Mouse (Mus musculus) granulocyte monocyte progenitor cell, adult 5-6 weeks (primary cell): ENCODE measurements at regions not wholly inside any gene's neighbourhood (a gene's known extent, or its start where the extent isn't known, plus 50 kb on each side); places are given as distances from the start of the nearest gene placed in this dataset.

Experiments
- ATAC-seq: replicated peaks from 2 replicates; pipeline ENCODE4 v1.8.0; 2016; ENCODE audit warnings: mild to moderate bottlenecking, moderate TSS enrichment, inconsistent platforms; ENCODE audit not compliant: poor library complexity, severe bottlenecking

DNA sequence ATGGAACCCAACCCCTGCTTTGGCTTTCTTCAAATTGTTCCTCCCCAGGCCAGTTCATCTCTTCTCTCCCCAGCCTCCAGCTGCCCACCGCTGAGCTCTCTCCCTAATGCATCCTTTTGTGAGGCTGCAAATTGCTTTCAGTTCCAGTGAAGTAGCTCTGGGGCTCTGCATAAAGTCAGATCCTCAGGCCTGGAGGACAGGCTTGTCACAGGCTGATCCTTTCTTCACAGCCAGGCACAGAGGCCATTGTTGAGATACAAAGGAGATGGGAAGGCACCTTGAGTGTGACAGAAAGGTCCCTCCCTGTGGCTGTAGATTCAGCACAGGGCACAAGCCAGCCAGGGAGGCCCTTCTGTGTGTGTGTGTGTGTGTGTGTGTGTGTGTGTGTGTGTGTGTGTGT lies 135.9 kb downstream of the Matn1 start:
- no peak for ATAC-seq

DNA sequence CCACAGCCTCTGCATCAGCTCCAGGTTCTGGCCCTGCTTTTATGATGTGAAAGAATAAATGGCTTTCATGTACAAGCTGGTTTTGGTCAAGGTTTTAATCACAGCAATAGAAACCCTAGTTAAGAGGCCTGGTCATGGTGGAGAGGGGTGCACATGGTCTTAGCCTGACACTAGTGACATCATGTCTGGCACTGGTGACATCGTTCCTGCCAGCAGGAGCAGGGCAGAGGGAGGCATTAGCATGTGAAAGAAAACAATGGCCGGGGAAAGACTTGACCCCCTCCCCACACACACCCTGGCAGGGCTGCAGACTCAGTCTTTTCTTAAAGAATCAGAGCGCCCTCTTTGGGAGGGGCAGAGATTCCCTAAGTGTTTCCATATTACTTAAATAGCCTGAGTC lies 139.2 kb downstream of the Matn1 start:
- ATAC-seq, result no peak

GRCm38 (mm10) chr4:131097421-131097820 lies 153.2 kb downstream of the Matn1 start:
- no peak for ATAC-seq

- ATAC-seq, result no peak
Measured at GRCm38 (mm10) chr4:131100093-131100795, 156.1 kb downstream of the Matn1 start.

DNA sequence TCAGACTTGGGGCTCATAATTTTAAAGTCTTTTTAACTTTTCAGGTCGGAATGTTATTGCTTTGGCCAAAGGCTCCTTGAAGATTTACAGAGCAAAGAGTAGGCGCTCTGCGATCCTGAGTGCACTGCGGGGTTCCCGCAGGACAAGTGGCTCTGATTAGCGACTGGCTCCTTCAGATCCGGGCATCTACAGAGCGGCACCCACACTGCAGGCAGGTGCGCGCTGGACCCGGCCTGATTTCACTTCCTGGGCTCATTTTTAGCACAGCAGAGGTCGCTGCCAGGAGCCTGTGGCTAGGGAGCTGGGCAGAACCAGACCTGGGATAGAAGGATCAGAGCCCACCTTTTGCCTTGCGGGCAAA lies 156.6 kb downstream of the Matn1 start:
- no peak for ATAC-seq

GRCm38 (mm10) chr4:131102163-131102562 lies 158.0 kb downstream of the Matn1 start:
- no peak for ATAC-seq

GRCm38 (mm10) chr4:131107127-131107857 lies 163.1 kb downstream of the Matn1 start:
- no peak for ATAC-seq

GRCm38 (mm10) chr4:131112536-131112935 lies 168.4 kb downstream of the Matn1 start:
- ATAC-seq, result no peak

DNA sequence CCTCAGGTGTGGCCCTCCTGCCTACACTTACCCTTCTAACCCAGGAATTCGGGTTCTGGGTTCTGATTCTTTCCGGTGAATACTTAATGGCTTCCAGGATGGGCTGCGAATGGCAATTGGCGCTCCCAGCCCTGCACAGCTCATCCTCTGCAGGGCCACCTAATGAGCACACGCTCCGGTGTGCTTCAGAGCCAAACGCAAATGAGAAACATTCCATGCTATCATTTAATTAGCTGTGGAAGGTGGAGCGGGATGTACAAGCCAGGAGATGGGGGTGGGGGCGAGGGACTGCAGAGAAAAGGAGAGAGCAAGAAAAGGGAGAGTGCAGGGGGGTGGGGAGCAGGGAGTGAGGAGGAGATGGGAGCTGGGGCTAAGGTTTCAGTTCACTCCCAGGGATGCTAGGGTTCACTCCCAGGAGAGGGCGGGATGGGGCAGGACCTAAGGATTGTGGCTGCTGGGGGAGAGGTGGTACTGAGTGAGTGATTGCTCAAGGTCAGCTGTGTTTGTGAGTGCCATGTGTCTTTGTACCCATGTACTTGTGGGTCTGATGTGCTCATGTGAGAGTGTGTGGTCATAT lies 169.6 kb downstream of the Matn1 start:
- no peak for ATAC-seq

DNA sequence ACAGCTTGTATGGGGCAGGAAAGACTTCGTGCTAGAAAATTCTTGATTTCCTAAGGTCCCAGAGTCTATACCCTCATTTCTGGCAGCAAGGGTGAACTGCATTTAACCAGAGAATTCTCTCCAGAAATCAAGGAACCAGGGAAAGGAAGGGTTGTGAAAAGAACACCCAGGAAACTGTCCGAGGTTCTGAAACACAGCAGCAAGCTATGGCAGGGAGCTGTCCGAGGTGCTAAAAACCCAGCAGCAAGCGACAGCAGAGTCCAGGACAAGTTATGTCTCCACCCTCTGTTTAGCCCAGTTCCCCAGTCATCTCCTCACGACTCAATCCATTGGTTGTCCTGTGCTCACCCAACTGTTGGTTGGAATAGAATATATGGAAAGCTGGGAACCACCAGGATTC lies 171.1 kb downstream of the Matn1 start:
- ATAC-seq, result peak; percentile 72

DNA sequence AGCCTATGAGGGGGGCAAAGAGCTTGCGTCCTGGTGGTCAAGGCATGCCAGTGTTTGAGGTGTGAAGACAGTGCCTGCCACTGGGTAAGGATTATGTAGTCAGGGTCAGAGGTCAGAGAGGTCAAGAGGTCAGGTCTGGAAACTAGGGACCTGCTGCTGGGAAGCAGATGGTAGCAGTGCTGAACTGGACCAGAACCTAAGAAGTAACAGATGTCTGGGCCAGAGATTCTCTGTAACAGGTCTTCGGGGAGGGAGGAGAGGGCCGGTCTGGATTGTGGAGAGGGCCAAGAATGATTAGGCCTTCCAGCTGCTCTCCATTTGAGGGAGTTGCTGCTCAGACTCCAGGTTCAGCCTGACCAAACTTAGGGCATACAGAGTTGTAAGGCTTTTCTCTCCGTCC lies 174.4 kb downstream of the Matn1 start:
- no peak for ATAC-seq

DNA sequence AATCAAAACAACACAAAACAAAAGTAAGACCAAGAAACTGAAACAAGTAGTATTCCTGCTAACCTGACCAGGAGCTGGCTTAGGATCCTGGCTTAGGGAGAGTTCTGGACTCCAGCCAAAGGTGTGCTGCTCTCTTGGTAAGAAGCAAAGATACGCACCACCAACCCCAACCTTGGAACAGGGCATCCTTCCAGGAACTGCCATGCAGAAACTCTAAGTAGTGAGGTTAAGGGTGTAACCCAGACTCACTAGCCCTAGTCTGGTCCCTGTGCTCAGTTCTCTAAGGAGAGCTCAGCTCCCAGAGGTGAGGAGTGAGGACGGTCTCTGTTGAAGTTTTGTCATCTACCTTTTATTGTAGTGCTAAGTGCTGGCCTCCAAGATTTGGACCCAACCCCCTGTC lies 175.4 kb downstream of the Matn1 start:
- ATAC-seq, result no peak

DNA sequence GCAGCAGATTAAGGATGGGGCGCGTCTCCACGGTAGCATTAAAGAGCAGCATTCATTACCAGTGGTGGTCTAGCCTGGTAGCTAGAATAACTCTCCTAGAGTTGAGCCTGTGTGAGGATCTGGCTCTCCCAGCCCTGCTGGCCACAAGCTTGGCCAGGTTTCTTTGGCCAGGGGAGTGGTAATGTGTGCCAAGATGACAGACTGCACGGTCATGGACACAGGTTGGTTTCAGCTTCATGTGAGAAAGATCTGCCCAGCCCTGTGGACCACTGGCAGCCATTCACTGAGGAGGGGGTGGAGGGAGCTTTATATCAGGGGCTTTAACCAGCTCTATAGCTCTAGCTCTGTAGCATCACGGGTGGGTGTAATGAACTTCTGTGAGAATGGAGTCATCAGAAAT lies 176.5 kb downstream of the Matn1 start:
- no peak for ATAC-seq

DNA sequence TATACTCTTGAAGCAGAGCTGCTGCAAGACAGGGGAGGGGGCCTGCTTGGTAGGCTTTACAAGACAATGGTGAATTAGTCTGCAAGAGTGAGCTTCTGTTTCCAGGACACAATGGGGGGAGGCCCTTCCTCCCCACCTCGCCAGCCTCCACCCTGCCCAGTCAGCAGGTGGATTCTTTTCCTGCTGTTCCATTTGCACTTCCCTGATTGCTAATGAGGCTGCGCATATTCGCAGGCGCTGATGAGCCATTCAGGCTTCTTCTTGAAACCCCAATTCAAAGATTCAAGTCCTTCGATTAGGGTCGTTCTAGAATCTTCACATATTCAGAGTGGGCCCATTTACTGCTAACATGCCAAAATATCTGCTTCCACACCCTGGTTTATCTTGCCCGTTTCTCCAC lies 181.8 kb downstream of the Matn1 start:
- no peak for ATAC-seq

GRCm38 (mm10) chr4:131126901-131127300 lies 182.7 kb downstream of the Matn1 start:
- ATAC-seq, result no peak

DNA sequence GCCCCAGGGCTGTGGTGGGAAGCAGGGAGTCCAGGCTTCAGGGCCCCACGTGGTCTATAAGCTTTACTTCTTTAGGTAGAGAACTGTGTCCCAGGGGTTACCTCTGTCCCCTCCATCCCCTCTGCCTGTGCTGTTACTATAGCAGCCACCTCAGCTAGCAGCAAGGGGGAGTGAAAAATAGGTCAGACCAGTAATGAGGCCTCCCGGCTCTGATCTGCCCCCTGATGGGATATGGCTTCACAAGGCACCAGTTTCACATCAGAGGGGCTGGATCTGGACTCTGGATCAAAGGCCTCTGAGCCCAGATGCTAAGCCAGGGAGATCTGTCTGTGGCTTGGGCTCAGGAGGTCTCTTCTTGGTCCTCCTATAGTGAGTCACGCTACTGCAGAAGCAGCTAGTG lies 184.5 kb downstream of the Matn1 start:
- no peak for ATAC-seq

- ATAC-seq, result no peak
Measured at GRCm38 (mm10) chr4:131132201-131132600, 188.0 kb downstream of the Matn1 start.

DNA sequence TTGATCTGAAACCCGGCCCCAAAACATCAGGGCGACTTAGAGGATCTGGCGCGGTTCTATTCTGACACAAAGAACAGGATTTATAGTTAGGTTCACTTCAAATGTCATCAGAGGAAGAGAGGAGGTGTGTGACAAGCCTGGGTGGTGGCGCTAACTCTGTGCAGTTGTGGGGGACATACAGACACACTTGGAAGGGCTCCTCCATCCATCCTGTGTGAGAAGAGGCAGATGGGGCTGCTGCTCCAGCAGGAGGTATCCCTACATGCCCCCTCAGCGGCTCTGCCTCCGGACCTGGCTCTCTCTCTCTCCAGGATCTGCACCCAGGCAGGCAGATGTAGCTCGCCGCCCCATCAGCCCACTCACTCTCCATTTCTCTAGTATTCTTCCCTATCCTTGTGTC lies 188.6 kb downstream of the Matn1 start:
- no peak for ATAC-seq

DNA sequence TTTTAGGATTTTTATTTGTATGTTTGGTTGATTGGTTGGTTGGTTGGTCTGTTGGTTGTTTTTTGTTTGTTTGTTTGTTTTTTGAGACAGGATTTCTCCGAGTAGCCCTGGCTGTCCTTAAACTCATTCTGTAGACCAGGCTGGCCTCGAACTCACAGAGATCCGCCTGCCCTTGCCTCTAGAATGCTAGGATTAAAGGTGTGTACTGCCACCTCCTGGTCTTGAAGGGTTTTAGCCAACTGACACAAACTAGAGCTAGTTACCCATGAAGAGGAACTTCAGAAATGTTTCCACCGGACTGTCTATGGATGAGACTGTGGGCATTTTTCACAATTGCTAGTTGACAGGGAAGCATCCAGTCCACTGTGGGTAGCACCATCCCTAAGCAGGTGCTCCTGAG lies 191.7 kb downstream of the Matn1 start:
- ATAC-seq, result no peak

GRCm38 (mm10) chr4:131138891-131139290 lies 194.7 kb downstream of the Matn1 start:
- no peak for ATAC-seq

DNA sequence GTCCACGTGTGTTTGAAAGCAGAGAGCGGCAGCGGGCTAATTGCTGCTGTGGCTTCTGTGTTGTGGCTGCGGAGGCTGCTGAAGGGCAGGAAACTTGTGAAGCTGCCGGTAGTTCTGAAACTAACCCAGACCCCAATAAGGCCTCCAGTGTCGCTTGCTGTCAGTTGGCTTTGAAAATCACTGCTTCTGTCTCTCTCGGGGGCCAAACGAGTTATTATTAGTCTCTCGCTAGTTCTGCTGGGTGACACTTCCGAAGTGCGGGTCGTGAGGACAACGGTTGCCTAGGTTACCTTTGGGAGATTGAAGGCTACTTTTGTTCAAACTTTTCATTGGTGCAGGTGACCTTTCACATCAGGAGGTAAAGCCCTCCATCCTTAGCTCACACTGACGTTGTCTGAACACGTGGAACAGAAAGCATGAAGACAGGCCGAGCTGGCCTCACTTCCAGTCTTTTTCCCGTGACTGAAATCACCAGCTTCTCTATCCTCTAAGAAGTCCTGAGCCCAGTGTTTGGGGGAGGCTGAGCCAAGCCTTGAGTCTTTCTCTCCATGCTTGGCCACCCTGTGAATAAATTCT lies 197.8 kb downstream of the Matn1 start:
- no peak for ATAC-seq
